Mouse (Mus musculus) left cerebral cortex, adult 9 months (tissue): ENCODE results near the gene Ctsh.

ENCODE experiments used
- DNase-seq, 2 experiments: peaks; one replicate each; pipeline ENCODE4 v3.0.0; 2022; ENCODE audit warnings: low spot score in 2 of 2

Ctsh gene

GRCm38 (mm10) chr9:90109386-90109785, 55.4 kb downstream of the Ctsh start:
- no peak for DNase-seq

- DNase-seq, result no peak
Observed at GRCm38 (mm10) chr9:90113151-90113550, 59.2 kb downstream of the Ctsh start.

GRCm38 (mm10) chr9:90113651-90114566, 60.0 kb downstream of the Ctsh start:
- DNase-seq, result peak; percentile 78 to 93

GRCm38 (mm10) chr9:90114567-90115307, 60.8 kb downstream of the Ctsh start, which contains the start of gene Morf4l1:
Morf4l1 (minus strand) TSS chr9:90114774.
- peak; percentile 96 to 98 for DNase-seq

GRCm38 (mm10) chr9:90115308-90115700, 61.4 kb downstream of the Ctsh start:
- DNase-seq, result no peak

GRCm38 (mm10) chr9:90117234-90117633, 63.3 kb downstream of the Ctsh start:
- no peak for DNase-seq

GRCm38 (mm10) chr9:90122246-90122740, 68.3 kb downstream of the Ctsh start:
- DNase-seq, result no peak

GRCm38 (mm10) chr9:90124156-90124872, 70.4 kb downstream of the Ctsh start:
- DNase-seq, result no peak

GRCm38 (mm10) chr9:90124873-90125245, 70.9 kb downstream of the Ctsh start:
- no peak for DNase-seq
